Mouse (Mus musculus) mouse trophoblast stem cell (cell line): ENCODE data around the gene Ift80.
"Not testable (repeated sequence)": the region's sequence is repeated elsewhere in the genome, so short reads cannot be mapped to it uniquely, and the experiment has no call there.

ENCODE experiments used
- in situ Hi-C, 2 experiments: fragments of 300-500 bp; cut with MseI, MboI; formaldehyde crosslinking; loops; 2 replicates in 1 of 2; 3 replicates in 1 of 2; pipeline ENCODE4 v1.15.1; 2025

Gene Ift80

GRCm38 (mm10) chr3:68936709-68937108 is 67.7 kb downstream of the Ift80 start:
- in situ Hi-C loops, result no loop called here

GRCm38 (mm10) chr3:68935498-68935897 is 68.9 kb downstream of the Ift80 start:
- in situ Hi-C loops, result no loop called here

GRCm38 (mm10) chr3:68934259-68934658 is 70.1 kb downstream of the Ift80 start:
- in situ Hi-C loops, result no loop called here

GRCm38 (mm10) chr3:68928619-68929018 is 75.8 kb downstream of the Ift80 start:
- in situ Hi-C loops, result no loop called here

- in situ Hi-C loops, result no loop called here
Observed at GRCm38 (mm10) chr3:68907509-68907908, 96.9 kb downstream of the Ift80 start.

GRCm38 (mm10) chr3:68904902-68905778 is 99.2 kb downstream of the Ift80 start:
- in situ Hi-C loops, result no loop called here

- in situ Hi-C loops, result not testable (repeated sequence)
Observed at GRCm38 (mm10) chr3:68902636-68903035, 101.7 kb downstream of the Ift80 start.

GRCm38 (mm10) chr3:68897154-68897553 is 107.2 kb downstream of the Ift80 start:
- in situ Hi-C loops, result no loop called here

- in situ Hi-C loops, result no loop called here
Observed at GRCm38 (mm10) chr3:68895426-68895825, 108.9 kb downstream of the Ift80 start.

- in situ Hi-C loops, result no loop called here
Observed at GRCm38 (mm10) chr3:68886845-68887244, 117.5 kb downstream of the Ift80 start.

- in situ Hi-C loops, result no loop called here
Observed at GRCm38 (mm10) chr3:68874079-68874478, 130.3 kb downstream of the Ift80 start.

- in situ Hi-C loops, result no loop called here
Observed at GRCm38 (mm10) chr3:68870568-68870950, 133.8 kb downstream of the Ift80 start.

- in situ Hi-C loops, result no loop called here
Observed at GRCm38 (mm10) chr3:68869691-68870567, 134.4 kb downstream of the Ift80 start.

GRCm38 (mm10) chr3:68869211-68869690 is 135.1 kb downstream of the Ift80 start, which contains the start of gene 1110032F04Rik:
Gene 1110032F04Rik, plus strand, starts transcription at chr3:68869586.
- in situ Hi-C loops, result no loop called here

- in situ Hi-C loops, result no loop called here
Observed at GRCm38 (mm10) chr3:68852414-68852813, 152.0 kb downstream of the Ift80 start.

GRCm38 (mm10) chr3:68848323-68848722 is 156.0 kb downstream of the Ift80 start:
- in situ Hi-C loops, result no loop called here

- in situ Hi-C loops, result no loop called here
Observed at GRCm38 (mm10) chr3:68844025-68844424, 160.3 kb downstream of the Ift80 start.
